Mouse (Mus musculus): ENCODE measurements around the gene Gm3238.
"Not testable (repeated sequence)": the region's sequence is repeated elsewhere in the genome, so short reads cannot be mapped to it uniquely, and the experiment has no call there.

Gm3238 gene

DNA sequence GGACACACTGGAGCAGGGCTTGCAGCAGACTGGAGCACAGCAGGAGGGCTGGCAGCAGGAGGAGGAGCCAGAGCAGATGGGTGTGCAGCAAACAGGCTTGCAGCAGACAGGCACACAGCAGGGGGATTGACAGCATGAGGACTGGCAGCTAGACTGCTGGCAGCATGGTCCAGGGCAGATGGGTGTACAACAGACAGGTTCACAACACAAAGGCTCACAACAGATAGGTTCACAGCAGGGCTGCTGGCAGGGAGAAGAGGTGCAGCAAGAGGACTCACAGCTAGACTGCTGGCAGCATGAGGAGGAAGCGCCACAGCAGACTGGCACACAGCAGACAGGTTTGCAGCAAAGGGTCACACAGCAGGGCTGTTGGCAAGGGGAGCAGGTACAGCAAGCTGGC, 20.4 kb downstream of the Gm3238 start:
- not testable (repeated sequence) for DNase-seq (ENCODE audit: low read depth in 1 of 2, low spot score in 2 of 2)

DNA sequence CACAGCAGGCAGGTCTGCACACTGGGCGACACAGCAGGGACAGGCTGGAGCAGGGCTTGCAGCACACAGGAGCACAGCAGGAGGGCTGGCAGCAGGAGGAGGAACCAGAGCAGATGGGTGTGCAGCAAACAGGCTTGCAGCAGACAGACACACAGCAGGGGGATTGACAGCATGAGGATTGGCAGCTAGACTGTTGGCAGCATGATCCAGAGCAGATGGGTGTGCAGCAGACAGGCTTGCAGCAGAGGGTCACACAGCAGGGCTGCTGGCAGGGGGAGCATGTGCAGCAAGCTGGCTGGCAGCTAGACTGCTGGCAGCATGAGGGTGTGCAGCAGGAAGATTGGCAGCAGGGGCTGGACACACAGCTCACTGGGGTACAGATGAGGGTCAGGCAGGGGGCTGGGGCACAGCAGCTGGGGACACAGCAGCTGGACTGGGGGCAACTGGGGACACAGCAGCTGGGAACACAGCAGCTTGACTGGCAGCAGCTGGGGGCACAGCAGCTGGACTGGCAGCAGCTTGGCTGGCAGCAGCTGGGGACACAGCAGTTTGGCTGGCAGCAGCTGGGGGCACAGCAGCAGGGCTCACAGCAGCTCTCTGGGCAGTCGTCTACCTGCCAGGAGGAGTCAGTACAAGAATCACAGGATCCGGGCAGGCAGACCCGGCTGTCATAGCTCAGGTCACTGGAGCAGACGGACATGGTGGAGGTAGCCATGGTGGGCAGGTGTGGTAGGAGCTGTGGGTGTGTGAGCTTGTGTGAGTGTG, 29.0 kb downstream of the Gm3238 start, which contains the start of gene Gm18596:
Gene Gm18596, minus strand, starts transcription at position 715 of the 765 bp plus-strand sequence.
- not testable (repeated sequence) for DNase-seq (ENCODE audit: low read depth in 1 of 2, low spot score in 2 of 2)

DNA sequence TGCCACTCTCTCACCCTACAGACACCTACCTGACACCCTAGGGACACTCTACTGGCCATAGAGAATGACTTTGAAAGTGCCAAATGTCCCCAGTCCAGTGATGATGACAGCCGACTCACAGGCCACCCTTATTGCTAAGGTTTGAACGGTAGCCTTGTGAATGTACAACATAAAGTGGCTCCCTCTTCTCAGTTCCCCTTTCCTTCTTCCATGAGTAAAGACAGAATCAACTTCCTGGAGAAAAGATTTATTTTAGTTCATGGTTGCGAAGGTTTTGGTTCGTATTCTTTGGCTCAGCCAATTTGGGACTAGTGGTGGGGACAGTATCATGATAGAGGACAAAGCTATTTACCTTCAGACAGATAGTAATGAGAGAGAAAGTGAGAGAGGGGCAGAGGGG, 32.2 kb downstream of the Gm3238 start:
- DNase-seq (ENCODE audit: low read depth in 1 of 2, low spot score in 2 of 2): no peak

DNA sequence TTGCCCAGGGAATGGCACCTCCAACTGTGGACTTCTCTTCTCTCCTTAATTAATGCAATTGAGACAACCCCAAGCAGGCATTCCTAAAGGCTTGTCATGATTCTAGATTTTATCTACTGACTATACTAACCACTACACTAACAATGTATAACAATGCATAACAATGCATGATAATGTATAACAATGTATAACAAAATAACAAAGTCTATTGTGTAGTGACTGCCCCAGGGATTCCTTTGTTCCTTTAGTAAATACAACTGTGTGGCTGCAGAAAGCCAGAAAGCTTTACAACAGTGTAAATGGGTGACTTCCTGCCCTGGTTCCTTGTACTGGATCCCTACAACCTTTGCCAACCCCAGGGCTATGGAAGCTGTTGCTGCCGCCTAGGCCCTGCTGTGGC, 35.2 kb downstream of the Gm3238 start:
- DNase-seq (ENCODE audit: low read depth in 1 of 2, low spot score in 2 of 2): no peak

DNA sequence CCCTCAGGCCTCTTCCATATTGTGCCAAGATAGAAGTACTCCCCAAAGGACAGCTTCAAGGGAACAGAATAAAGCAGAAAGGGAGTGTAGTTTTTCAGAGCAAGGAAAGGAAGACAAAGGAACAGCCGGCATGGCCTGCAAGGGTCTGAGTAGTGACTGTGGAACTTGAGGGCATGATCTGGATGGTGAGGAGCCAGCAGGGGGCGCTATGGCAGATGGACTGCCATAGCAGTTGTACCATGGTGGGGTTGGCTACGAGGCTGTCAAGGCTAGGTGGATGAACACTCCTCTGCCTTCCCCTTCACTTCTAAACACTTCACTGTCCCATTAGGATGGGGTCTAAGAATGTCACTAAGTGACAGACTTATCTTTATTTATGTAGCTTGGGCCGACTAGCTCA, 41.9 kb downstream of the Gm3238 start:
- DNase-seq (ENCODE audit: low read depth in 1 of 2, low spot score in 2 of 2): no peak

DNA sequence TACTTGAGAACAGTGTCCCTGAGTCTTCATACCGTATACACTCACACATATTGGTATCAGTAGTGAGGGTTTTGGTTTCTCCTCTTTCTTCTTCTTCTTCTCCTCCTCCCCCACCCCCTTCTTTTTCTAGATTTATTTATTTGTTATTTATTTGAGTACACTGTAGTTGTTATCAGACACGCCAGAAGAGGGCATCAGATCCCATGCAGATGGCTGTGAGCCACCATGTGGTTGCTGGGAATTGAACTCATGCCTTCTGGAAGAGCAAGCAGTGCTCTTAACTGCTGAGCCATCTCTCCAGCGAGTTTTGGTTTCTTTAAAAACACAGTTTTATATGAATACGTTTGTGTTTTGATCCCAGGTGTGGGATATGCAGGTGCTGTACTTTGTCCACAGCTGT, 42.8 kb downstream of the Gm3238 start:
- DNase-seq (ENCODE audit: low read depth in 1 of 2, low spot score in 2 of 2): no peak

DNA sequence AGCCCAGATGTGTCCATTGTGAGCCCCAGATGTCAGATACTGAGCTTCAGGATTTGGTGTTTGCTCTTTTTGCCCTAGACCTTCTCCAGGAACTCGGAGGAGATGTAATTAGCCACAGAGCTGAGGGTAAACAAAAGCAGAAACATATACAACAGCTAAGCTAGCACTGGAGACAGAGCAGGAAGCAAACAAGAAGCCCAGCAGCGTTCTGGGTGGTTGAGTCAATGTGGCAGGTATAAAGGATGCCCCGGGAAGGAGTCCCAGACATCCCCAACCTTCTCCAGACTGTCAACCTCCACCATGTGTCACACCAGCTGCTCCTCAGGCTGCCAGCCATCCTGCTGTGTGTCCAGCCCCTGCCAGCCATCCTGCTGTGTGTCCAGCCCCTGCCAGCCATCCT, 44.9 kb downstream of the Gm3238 start, which contains the start of gene Gm10100:
Gene Gm10100, plus strand, starts transcription at position 301 of the 400 bp plus-strand sequence.
- no peak for DNase-seq (ENCODE audit: low read depth in 1 of 2, low spot score in 2 of 2)

DNA sequence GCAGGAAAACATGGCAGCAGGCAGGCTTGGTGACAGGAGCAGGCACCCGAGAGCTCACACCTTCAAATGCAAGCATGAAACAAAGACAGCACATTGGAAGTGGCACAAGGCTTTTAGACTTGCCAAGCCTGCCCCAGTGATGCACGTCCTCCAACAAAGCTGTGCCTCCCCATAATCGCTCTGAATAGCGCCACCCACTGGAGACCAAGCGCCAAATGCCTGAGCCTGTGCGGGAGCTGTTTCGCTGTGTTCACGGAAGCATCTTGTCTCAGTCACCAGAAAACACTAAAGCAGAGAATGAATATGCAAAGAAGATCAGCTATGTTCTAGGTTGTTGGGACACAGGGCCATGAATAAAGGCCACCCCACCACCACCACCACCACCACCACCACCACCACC, 46.3 kb downstream of the Gm3238 start:
- no peak for DNase-seq (ENCODE audit: low read depth in 1 of 2, low spot score in 2 of 2)

All from monocyte, adult 2 months (primary cell).